Mouse (Mus musculus): Measurements from ENCODE around the gene Lrrc23. TPM values are rescaled to one million over a fixed set of nuclear protein-coding genes. Genes with fewer than 3 reads are reported as not detected.

Lrrc23 gene
- polyA plus RNA-seq, 1 experiment: not detected

- no peak overlapping the region for H3K4me3 ChIP-seq (ENCODE audit: insufficient read depth, low read length)
- no peak overlapping the region for H3K27ac ChIP-seq (ENCODE audit: insufficient read depth, low read depth, low read length)
- peaks cover 6% of the 10 kb centered on the region for H3K4me1 ChIP-seq (ENCODE audit: control insufficient read depth, insufficient read depth, low read length)
- no peak for TF ChIP-seq POLR2A (IDR thresholded peaks at IDR 0.05; ENCODE audit: borderline replicate concordance, low read depth, low read length)
- TF ChIP-seq CTCF (IDR thresholded peaks at IDR 0.05; ENCODE audit: low read depth, low read length): 0 out of 2 replicates have a peak, but pooled peaks have one; percentile 17
Observed at GRCm38 (mm10) chr6:124770013-124770412, 9.5 kb downstream of the Lrrc23 start.

- H3K4me1 ChIP-seq (ENCODE audit: control insufficient read depth, insufficient read depth, low read length): peaks cover 6% of the 10 kb centered on the region
- TF ChIP-seq CTCF (IDR thresholded peaks at IDR 0.05; ENCODE audit: low read depth, low read length) (no peak), POLR2A (IDR thresholded peaks at IDR 0.05; ENCODE audit: borderline replicate concordance, low read depth, low read length) (no peak)
- H3K4me3 ChIP-seq (ENCODE audit: insufficient read depth, low read length): peak within 1 kb of the TSS; percentile 94
- H3K27ac ChIP-seq (ENCODE audit: insufficient read depth, low read depth, low read length): no peak within 1 kb of the TSS
Observed at GRCm38 (mm10) chr6:124769101-124769765, 10.3 kb downstream of the Lrrc23 start, which contains the start of gene Eno2. Gene Eno2, minus strand, starts transcription at chr6:124769673.

- H3K4me1 ChIP-seq (ENCODE audit: control insufficient read depth, insufficient read depth, low read length): peaks cover 6% of the 10 kb centered on the region
- peak overlapping the region; percentile 94 for H3K4me3 ChIP-seq (ENCODE audit: insufficient read depth, low read length)
- no peak overlapping the region for H3K27ac ChIP-seq (ENCODE audit: insufficient read depth, low read depth, low read length)
Observed at GRCm38 (mm10) chr6:124768704-124769044, 10.9 kb downstream of the Lrrc23 start.

GRCm38 (mm10) chr6:124767920-124768703 is 11.4 kb downstream of the Lrrc23 start:
- H3K4me3 ChIP-seq (ENCODE audit: insufficient read depth, low read length): peak overlapping the region; percentile 94; the same call in 1 of the 2 replicates
- TF ChIP-seq POLR2A (IDR thresholded peaks at IDR 0.05; ENCODE audit: borderline replicate concordance, low read depth, low read length): no peak
- TF ChIP-seq CTCF (IDR thresholded peaks at IDR 0.05; ENCODE audit: low read depth, low read length): no peak
- no peak overlapping the region for H3K27ac ChIP-seq (ENCODE audit: insufficient read depth, low read depth, low read length)
- peaks cover 6% of the 10 kb centered on the region for H3K4me1 ChIP-seq (ENCODE audit: control insufficient read depth, insufficient read depth, low read length)

More at GRCm38 (mm10) chr6:124768704-124769044, 10.9 kb downstream of the Lrrc23 start:
- no peak for TF ChIP-seq POLR2A (IDR thresholded peaks at IDR 0.05; ENCODE audit: borderline replicate concordance, low read depth, low read length)
- TF ChIP-seq CTCF (IDR thresholded peaks at IDR 0.05; ENCODE audit: low read depth, low read length): no peak

- no peak for TF ChIP-seq CTCF (IDR thresholded peaks at IDR 0.05; ENCODE audit: low read depth, low read length)
- TF ChIP-seq POLR2A (IDR thresholded peaks at IDR 0.05; ENCODE audit: borderline replicate concordance, low read depth, low read length): no peak
- no peak overlapping the region for H3K4me3 ChIP-seq (ENCODE audit: insufficient read depth, low read length)
- no peak overlapping the region for H3K27ac ChIP-seq (ENCODE audit: insufficient read depth, low read depth, low read length)
- peaks cover 6% of the 10 kb centered on the region for H3K4me1 ChIP-seq (ENCODE audit: control insufficient read depth, insufficient read depth, low read length)
Observed at GRCm38 (mm10) chr6:124767536-124767919, 12.0 kb downstream of the Lrrc23 start.

- Histone ChIP-seq H3K27ac (ENCODE audit: insufficient read depth, low read depth, low read length) (no peak overlapping the region), H3K4me1 (ENCODE audit: control insufficient read depth, insufficient read depth, low read length) (peaks cover 6% of the 10 kb centered on the region), H3K4me3 (ENCODE audit: insufficient read depth, low read length) (no peak overlapping the region)
- TF ChIP-seq POLR2A (IDR thresholded peaks at IDR 0.05; ENCODE audit: borderline replicate concordance, low read depth, low read length): no peak
- no peak for TF ChIP-seq CTCF (IDR thresholded peaks at IDR 0.05; ENCODE audit: low read depth, low read length)
Observed at GRCm38 (mm10) chr6:124765951-124766350, 13.6 kb downstream of the Lrrc23 start.

- Histone ChIP-seq H3K4me1 (ENCODE audit: control insufficient read depth, insufficient read depth, low read length) (peaks cover 27% of the 10 kb centered on the region), H3K27ac (ENCODE audit: insufficient read depth, low read depth, low read length) (no peak overlapping the region), H3K4me3 (ENCODE audit: insufficient read depth, low read length) (no peak overlapping the region)
- TF ChIP-seq CTCF (IDR thresholded peaks at IDR 0.05; ENCODE audit: low read depth, low read length) (peak; percentile 84), POLR2A (IDR thresholded peaks at IDR 0.05; ENCODE audit: borderline replicate concordance, low read depth, low read length) (no peak)
Observed at GRCm38 (mm10) chr6:124759259-124759658, 20.3 kb downstream of the Lrrc23 start.

GRCm38 (mm10) chr6:124758849-124759232 is 20.7 kb downstream of the Lrrc23 start:
- TF ChIP-seq POLR2A (IDR thresholded peaks at IDR 0.05; ENCODE audit: borderline replicate concordance, low read depth, low read length): no peak
- Histone ChIP-seq H3K27ac (ENCODE audit: insufficient read depth, low read depth, low read length) (no peak overlapping the region), H3K4me3 (ENCODE audit: insufficient read depth, low read length) (no peak overlapping the region), H3K4me1 (ENCODE audit: control insufficient read depth, insufficient read depth, low read length) (peaks cover 27% of the 10 kb centered on the region)

GRCm38 (mm10) chr6:124757909-124758848 is 21.3 kb downstream of the Lrrc23 start:
- TF ChIP-seq CTCF (IDR thresholded peaks at IDR 0.05; ENCODE audit: low read depth, low read length) (no peak), POLR2A (IDR thresholded peaks at IDR 0.05; ENCODE audit: borderline replicate concordance, low read depth, low read length) (no peak)
- Histone ChIP-seq H3K4me3 (ENCODE audit: insufficient read depth, low read length) (no peak overlapping the region), H3K4me1 (ENCODE audit: control insufficient read depth, insufficient read depth, low read length) (peaks cover 27% of the 10 kb centered on the region), H3K27ac (ENCODE audit: insufficient read depth, low read depth, low read length) (no peak overlapping the region)
